Mouse (Mus musculus) T-helper 1 cell (primary cell): ENCODE data around the gene Gm10337.

ENCODE experiments used
- in situ Hi-C: fragments of 300-600 bp; cut with MboI, MseI; formaldehyde crosslinking; loops from one replicate; pipeline ENCODE4 v1.15.1; 2025; ENCODE audit warnings: high pct_unique_total_duplicates

Gm10337 gene

DNA sequence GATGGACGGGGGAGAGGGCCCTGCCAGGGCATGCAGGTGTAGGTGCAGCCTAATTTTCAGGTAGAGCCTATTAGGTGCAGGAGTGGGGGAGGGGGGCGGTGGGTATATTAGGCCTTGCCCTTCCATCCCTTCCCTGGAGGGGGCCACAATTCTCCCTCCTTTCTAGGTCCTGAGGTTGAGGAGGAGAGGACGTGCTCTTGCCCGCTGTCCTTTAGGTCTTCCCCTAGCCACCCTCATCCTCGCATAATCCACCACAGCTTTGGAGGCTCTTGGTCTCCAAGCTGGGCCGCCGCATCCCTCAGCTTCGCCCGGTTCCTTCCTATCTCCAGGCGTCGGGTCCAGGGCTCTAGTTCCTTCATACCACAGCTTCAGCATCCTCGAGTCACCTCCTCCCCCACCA is 12.8 kb downstream of the Gm10337 start:
- in situ Hi-C loops: loop anchor here (5.0 kb wide), 1 partner anchor 44 kb away; the partner anchor contains the start of gene Pcbp2

DNA sequence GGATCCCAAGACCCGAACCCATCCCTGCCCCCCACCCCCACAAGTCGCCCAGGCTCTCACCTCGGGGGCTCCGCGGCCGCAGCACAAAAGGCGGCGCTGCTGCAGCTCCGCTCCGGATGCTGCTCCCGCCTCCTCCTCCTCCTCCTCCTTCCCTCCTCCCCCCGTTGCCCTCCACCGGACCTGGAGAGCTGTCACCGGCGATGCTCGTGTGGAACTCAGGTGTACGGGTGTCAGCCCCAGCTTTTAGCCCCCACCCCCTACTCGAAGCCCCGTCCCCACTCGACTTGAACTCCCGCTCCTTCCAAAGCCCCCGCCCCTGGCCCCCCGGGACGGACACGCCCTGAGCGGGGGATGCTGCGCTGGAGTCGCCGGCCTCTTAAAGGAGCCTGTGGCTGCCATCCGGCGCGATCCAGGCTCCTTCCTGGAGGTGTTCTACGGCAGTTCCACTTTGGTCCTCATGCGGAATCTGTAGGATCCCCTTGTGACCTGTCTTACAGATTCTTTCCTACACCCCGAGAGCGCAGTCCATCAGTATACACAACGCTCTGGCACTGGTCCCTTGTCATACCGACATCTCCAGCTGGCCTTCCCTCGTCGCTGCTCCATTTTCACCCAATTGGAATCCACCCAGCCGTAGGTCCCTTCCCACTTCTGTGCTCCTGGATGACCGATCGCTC is 13.3 kb downstream of the Gm10337 start, which contains the start of gene Map3k12:
Gene Map3k12 (minus strand): TSS at position 337 of the 677 bp plus-strand sequence.
- in situ Hi-C loops: loop anchor here (5.0 kb wide), 1 partner anchor 45 kb away; the partner anchor contains the start of gene Pcbp2

DNA sequence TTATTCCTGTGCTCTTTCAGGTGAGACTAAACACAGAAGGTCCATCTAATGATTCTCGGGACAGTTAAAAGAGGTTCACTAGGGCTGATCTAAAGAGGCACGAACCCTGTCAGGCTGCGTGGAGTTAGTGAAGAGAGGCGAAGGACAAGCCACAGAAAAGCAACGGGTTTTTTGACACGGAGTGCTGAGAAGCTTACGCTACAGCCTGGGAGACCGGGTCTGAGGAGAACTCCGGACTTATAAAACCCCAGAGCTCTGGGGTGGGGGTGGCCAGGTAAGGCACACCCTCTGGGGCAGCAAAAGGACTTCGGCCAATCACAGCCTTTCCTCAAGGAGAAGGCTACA is 14.1 kb downstream of the Gm10337 start:
- in situ Hi-C loops: loop anchor here (5.0 kb wide), 1 partner anchor 45 kb away; the partner anchor contains the start of gene Pcbp2

DNA sequence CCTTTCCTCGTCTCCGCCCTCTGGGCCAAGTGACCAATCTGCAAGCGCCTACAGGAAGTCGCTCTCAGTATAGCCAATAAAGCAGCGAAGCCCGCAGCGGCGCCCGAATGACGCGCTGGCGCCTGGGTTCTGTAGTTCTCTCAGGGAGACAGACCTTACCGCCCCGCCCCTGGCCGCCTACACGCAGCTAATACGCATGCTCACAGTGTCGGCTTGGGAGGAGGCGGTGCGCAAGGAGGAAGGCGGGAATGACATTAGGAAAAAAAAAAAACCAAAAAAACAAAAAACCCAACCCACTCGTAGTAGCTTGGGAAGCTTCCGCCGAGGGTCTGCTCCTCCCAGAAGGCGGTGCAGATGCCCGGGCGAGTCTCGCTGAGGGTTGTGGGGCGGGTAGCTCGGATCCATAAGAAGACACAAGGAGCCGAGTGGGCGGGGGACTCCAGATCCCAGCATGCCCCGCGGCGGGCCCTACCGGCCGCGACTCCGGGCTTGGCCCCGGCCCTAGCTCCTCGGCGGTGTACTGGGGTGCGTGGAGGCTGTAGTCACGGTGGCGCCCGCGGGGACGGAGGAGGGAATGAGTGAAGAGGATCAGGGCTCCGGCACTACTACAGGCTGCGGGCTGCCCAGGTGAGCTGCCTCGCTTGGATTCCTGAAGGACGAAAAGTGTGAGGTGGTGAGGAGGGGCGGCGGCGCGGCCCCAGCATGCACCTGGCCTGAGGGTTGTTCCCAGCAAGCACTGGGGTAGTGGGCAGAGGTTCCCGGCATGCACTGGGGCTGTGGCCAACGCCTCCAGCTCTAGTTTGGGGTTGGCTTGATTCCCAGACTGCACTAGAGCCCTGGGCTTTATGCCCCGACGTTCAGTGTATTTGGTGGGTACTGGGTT is 14.7 kb downstream of the Gm10337 start, which contains the start of gene Tarbp2:
Gene Tarbp2 (plus strand): TSS at position 217 of the 883 bp plus-strand sequence.
- in situ Hi-C loops: loop anchor here (5.0 kb wide), 1 partner anchor 46 kb away; the partner anchor contains the start of gene Pcbp2

DNA sequence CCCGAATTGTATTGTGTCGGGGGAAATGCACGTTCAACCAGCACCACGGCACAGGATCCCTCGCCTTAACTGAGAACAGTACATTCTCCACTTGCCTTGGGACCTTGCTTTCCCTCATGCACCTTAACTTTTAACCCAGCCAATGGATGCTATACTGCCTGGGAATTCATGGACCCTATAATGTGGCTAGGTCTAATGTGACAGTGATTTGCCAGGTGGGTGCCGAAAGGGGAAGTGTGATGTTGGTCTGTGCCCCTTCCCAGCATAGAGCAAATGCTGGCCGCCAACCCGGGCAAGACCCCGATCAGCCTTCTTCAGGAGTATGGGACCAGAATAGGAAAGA is 15.3 kb downstream of the Gm10337 start:
- in situ Hi-C loops: loop anchor here (5.0 kb wide), 1 partner anchor 47 kb away; the partner anchor contains the start of gene Pcbp2

DNA sequence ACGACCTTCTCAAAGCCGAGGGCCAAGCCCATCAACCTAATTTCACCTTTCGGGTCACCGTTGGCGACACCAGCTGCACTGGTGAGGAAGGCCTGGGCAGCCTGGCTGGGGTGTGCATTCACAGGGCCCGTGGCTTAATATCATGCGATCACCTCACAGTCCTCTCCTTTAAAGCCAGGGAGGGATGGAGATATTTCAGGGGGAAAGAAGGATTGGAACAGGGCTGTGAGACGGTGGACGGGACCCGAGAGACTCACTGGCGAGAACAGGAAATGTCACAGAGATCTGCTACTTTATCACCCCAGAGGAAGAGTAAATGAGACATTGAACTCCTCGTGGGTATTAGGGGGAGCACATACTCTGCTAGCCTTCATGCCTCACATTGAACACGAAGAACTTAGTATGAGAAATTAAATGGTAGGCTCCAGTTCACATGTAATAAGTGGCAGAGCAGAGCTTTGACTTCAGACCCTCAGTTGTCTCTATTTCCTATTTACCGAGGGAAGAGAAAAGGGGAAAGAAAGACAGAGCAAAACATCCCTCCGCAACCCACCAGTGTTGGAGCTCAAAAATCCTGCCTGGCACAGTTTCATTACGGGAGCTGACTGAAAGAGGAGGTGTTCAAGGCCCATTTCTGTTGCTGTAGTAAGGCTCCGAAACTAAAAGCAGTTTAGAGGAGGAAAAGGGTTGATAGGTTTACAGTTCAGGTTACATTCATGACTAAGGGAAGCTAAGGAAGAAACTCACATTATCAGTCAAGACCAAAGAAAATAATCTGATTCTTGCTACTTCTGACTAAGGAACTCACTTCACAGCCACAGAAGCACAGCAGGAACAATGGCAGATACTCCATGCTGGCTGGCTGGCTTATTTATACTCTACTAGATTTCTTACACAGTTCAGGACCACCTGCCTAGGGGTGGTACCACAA is 16.0 kb downstream of the Gm10337 start:
- in situ Hi-C loops: loop anchor here (5.0 kb wide), 1 partner anchor 47 kb away; the partner anchor contains the start of gene Pcbp2

DNA sequence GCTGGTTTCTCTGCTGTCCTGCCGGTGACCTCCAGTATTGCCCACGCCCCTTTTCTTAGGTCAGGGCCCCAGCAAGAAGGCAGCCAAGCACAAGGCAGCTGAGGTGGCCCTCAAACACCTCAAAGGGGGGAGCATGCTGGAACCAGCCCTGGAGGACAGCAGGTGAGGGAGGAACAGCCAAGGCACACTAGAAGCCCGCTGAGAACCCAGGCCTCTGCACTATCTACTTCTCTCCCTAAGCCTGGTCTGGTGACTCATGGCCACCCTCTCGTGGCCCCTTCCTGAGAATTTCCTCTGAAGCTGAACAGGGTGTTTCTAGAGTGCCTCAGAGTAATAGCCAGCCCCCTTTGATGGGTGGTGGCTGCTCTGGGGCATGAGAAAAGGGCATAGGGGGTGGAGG is 16.9 kb downstream of the Gm10337 start:
- in situ Hi-C loops: no loop called here

DNA sequence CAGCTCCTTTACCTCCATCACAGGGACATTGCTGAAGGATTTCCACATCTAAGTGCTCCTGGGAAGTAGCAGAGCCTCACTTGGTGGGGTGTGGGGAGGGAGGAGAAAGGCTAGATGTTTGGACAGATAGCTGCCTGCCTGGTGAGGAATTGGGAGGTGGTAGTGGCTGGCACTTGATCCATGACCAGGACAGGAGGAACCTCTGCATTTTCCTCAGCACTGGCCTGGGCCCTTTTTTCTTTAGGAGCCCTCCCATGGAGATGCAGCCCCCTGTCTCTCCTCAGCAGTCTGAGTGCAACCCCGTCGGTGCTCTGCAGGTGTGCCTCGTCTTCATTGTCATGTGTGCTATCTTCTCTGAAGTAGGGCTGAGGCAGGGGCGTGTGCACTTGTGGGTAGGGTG is 18.0 kb downstream of the Gm10337 start:
- in situ Hi-C loops: no loop called here

DNA sequence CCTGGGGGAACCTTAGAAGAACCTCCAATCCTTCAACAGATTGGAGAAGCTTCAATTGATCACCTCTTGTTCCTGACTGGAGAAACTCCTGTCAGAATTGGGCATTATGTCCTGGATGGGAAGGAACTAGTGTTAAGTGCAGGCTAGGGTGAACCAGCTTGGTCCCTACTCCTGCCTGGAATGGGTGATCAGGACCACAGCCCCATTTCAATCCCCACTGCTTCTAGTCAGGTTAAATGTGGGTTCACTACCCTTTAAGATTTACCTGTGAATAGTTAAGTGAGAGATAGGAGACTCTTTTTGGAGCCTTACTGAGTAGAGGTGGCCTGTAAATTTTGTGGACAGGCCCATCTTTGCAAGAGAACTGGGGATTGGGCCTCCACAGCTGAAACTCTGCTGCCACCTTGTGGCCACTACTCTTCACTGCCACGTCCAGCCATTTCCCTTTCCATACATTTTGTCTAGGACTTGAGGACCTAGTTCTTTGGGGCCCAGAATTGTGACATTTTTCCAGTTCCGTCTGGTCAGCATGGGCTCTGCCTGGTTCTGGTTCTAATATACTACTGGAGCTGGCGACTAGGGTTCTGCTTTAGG is 21.5 kb downstream of the Gm10337 start, which contains the start of gene Npff:
Gene Npff (minus strand): TSS at position 51 of the 594 bp plus-strand sequence.
- in situ Hi-C loops: no loop called here

DNA sequence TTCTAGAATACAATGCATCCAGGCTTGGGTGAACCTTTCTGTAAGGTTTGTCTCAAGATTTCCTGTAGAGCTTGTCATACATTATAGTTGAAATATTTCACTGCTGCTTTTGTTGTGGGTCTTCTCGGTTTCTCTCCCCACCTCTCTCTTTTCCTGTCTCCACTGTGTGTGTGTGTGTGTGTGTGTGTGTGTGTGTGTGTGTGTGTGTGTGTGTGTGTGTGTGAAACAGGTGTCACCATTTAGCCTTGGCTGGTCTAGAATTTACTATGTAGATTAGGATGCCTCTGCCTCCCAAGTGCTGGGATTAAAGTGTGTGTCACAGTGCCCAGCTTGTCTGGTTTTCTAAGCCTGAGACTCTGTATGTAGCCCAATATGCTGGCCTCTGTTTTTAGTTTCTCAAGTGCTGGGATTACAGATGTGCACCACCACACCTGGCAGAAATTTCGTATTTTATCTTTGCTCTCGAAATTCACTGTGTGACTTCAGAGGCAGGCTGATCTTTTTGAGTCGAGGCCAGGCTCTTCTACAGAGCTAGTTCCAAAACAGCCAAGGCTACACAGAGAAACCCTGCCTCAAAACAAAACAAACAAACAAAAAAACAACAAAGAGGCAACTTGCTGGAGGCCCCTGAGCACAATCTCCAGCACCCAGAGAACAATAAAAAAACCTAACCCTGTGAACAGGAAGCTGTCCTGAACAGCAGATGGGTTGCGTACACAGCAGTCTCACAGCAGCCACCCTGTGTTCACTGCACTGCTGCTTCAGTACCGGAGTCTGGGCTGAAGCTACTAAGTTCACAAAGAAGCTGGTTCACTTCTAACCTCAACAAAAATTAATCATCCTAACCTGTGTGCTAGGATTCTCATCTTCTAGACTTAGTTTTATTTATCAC is 22.8 kb downstream of the Gm10337 start:
- in situ Hi-C loops: no loop called here

DNA sequence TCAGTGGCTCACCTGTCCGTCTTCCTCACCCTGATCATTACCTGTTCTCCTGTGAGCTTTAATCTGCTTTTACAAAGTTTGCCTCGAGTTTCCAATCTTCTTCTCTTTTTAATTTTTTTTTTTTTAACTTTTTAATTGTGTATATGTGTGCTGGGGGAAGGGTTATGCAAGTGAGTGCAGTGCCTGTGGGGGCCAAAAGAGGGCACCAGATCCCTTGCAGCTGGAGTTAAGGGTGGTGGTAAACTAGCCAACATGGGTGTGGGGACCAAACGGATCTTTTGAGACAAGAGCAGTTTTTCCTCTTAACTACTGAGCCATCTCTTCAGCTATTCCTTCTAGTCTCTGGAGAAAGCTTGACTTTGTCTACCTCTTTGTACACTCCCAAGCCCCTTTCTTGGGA is 24.4 kb downstream of the Gm10337 start:
- in situ Hi-C loops: no loop called here

DNA sequence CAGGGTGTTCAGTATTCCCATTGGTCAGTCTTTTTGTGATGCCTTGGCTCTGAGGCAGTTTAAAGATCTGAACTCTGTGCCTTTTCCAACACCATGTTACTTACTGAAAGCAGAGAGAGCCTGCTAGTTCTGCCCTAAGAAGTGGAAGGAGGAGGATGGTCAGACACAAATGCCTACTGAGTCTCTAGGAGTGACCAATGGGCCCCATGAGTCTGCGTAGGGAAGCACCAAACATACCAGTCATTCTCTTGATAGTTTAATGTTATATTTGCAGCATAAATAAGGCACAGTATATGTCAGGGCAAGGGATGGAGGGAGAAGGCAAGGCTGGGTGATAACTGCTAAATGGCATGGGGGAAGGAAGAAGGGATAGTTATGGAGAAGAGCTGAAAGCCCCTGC is 24.9 kb downstream of the Gm10337 start:
- in situ Hi-C loops: no loop called here

DNA sequence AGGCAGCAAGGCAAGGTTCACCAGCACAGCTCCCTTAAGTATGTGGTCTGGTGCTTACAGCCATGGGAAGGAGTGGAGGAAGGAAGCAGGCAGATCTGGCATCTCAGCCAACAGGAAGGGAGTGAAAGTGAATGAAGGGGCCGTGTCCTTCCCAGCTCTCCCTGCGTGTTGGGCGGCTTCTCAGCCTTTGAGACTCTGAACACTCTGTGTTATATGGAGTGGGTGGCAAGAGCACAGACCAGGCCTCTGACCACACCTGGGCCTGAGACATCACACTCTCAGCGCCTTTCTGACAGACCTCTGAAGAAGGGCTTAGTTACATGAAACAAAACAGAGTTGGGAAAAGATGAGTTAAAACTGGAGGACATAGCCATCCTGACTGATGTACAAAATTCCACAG is 27.0 kb downstream of the Gm10337 start:
- in situ Hi-C loops: no loop called here

DNA sequence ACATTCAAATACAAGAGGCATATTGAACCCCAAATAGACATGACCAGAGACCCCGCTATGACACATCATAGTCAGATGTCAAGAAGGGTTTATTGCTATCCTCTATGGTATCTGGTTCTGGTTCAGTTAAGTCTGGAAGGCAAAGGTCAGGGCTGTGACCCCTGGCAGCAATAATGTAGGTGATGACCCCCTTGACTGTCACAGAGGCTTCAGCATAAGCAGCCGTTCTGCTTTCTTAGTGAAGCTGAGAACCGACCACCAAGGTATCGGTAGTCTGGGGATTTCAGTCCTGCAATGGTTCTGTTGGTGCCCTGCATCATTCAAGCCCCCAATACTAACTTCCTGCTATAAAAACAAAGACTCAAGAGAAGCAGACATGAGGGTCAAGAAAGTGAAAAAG is 28.1 kb downstream of the Gm10337 start:
- in situ Hi-C loops: no loop called here

DNA sequence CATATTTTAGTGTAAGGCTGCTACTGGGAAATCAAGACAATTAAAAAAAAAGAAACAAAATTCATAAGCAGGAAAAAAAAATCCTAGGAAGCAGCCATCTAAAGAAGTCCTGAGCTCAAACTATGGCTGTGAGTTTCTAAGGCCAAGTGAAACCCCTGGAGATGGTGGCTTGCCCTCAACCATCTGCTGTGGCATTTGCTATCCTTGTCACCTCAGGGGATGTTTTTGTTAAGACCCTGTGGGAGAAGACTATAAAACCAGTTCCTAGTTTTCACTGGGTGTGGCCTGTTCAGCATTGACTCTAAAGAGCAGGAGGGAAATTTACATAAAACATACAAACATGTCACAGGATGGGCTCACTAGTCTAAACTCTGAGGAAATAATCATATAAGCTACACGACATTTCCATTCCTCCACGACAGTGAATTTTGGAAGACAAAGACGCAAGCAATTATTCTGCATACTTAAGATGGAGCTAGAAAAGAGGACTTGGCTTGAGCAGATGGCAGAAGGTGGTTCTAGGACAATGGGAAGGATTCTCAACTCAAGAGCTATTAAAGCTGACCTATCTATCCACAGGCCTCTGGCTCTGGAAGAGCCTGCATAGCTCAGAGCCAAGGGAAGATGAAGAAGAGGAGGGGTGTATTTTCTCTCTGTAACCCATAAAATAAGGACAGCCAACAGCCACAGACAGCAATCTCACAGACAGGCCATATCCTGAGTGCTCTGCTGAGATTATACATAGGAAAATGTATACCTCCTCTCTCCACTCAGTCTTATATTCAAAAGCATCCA is 28.8 kb downstream of the Gm10337 start:
- in situ Hi-C loops: no loop called here

DNA sequence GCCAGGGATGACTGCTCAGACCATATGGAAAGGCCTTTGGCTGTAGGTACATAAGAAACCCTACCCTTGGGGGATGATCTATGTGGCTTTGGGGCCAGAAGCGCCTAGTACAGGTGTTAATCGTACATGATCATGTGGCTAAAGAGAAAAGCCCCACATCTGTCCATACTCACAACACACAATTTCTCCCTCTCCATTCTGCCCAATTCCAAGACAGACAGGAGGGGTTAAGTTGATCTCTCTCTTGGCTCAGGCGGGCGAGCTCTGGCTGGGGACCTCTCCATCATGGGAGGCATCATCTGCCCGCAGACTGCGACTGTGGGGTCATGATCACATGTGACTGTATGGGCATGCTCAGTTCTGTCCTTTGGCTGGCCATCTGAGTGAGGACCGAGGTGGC is 30.4 kb downstream of the Gm10337 start:
- in situ Hi-C loops: no loop called here

DNA sequence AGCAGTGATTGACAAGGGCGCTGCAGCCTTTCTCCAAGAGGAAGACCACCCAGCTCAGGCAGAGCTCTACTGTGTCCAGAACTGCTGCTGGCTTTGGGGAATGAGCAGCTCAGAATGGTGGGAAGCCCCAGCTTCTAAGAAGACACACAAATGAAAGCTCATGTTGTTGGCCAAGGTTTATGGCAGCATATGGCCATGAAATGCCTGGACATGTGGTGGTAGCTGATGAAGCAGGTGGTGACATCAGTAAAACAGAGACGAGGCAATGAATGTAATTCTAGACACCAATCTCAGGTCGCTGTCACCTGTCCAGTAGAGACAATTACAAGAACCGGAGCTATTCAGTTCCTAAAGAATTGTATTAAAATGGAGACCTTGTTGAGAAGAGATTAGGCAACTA is 41.3 kb downstream of the Gm10337 start:
- in situ Hi-C loops: no loop called here

DNA sequence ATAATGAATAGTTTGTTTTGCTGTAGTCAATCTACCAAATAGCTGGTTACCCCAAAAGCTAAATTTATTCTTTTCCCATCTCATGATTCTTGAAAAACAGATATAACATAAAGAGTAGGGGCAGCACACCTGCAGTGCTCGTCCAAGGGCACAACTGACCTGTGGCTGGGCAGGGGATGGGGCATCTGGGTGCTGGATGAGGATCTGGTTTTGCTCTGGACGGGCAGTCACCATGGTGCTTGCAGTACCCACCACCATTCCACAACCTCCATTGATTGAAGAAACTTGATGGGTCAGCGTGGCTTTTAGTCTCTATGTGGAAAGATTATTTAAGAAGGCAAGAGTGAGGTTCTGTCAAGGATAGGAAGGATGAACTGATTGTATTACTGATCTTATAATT is 42.7 kb downstream of the Gm10337 start:
- in situ Hi-C loops: no loop called here
